Mouse (Mus musculus) MEL (cell line): ENCODE measurements at regions not wholly inside any gene's neighbourhood (a gene's known extent, or its start where the extent isn't known, plus 50 kb on each side); places are given as distances from the start of the nearest gene placed in this dataset.
"Not testable (repeated sequence)": the region's sequence is repeated elsewhere in the genome, so short reads cannot be mapped to it uniquely, and the experiment has no call there.

Experiments
- DNase-seq: peaks from one replicate; pipeline ENCODE4 v3.0.0; 2011; ENCODE audit warnings: low read depth, low spot score
- H3K27ac ChIP-seq: 2 replicates; pipeline ENCODE4 v1.5.1; 2012; ENCODE audit warnings: low read depth, mild to moderate bottlenecking, control low read depth, low read length, moderate library complexity; ENCODE audit not compliant: control insufficient read depth
- H3K27me3 ChIP-seq, 2 experiments: fragments of 150-350 bp in 1 of 2; sonication (generic) in 1 of 2; 2 replicates each; pipeline ENCODE4 v1.6.1; 2012; ENCODE audit warnings: low read length in 2 of 2, mild to moderate bottlenecking in 2 of 2, improper control_type of control experiment in 1 of 2, moderate library complexity in 1 of 2; ENCODE audit not compliant: insufficient read depth in 2 of 2, control insufficient read depth in 1 of 2
- H3K36me3 ChIP-seq, 2 experiments: 2 replicates each; pipeline ENCODE4 v1.6.1; 2012 to 2014; ENCODE audit warnings: low read length in 2 of 2, improper control_type of control experiment in 1 of 2, inconsistent platforms in 1 of 2, mild to moderate bottlenecking in 1 of 2; ENCODE audit not compliant: insufficient read depth in 2 of 2, control insufficient read depth in 1 of 2
- H3K4me1 ChIP-seq, 2 experiments: fragments of 150-350 bp in 1 of 2; sonication (generic) in 1 of 2; 2 replicates each; pipeline ENCODE4 v1.6.1; 2012; ENCODE audit warnings: low read length in 2 of 2, improper control_type of control experiment in 1 of 2, mild to moderate bottlenecking in 1 of 2; ENCODE audit not compliant: insufficient read depth in 2 of 2, control insufficient read depth in 1 of 2
- H3K4me3 ChIP-seq, 2 experiments: fragments of 150-350 bp in 1 of 2; sonication (generic) in 1 of 2; 2 replicates each; pipeline ENCODE4 v1.5.1; 2012; ENCODE audit warnings: low read depth in 2 of 2, low read length in 2 of 2, mild to moderate bottlenecking in 2 of 2, moderate library complexity in 2 of 2, control low read depth in 1 of 2, improper control_type of control experiment in 1 of 2; ENCODE audit not compliant: control insufficient read depth in 1 of 2, insufficient read depth in 1 of 2
- H3K79me2 ChIP-seq: 2 replicates; pipeline ENCODE4 v1.6.1; 2012; ENCODE audit warnings: mild to moderate bottlenecking, low read length, moderate library complexity; ENCODE audit not compliant: control insufficient read depth, poor library complexity, insufficient read depth
- H3K9ac ChIP-seq: 2 replicates; pipeline ENCODE4 v1.6.1; 2012; ENCODE audit warnings: low read depth, mild to moderate bottlenecking, control low read depth, low read length, moderate library complexity; ENCODE audit not compliant: control insufficient read depth, poor library complexity, severe bottlenecking
- H3K9me3 ChIP-seq: fragments of 150-350 bp; sonication (generic); replicated peaks from 2 replicates; pipeline ENCODE4 v1.6.1; 2012; ENCODE audit warnings: mild to moderate bottlenecking, low read length, improper control_type of control experiment, moderate library complexity; ENCODE audit not compliant: insufficient read depth
- CHD1 ChIP-seq: IDR thresholded peaks from 2 replicates; pipeline ENCODE4 v1.6.1; 2012; ENCODE audit warnings: low read depth, mild to moderate bottlenecking, inconsistent platforms, low read length, improper control_type of control experiment
- CHD2 ChIP-seq: IDR thresholded peaks from 2 replicates; pipeline ENCODE4 v1.6.1; 2011; ENCODE audit warnings: low read length, improper control_type of control experiment
- E2F4 ChIP-seq: IDR thresholded peaks from 2 replicates; pipeline ENCODE4 v1.6.1; 2011; ENCODE audit warnings: low read depth, low read length, improper control_type of control experiment, borderline replicate concordance
- ETS1 ChIP-seq: IDR thresholded peaks from 2 replicates; pipeline ENCODE4 v1.6.1; 2012; ENCODE audit warnings: low read depth, mild to moderate bottlenecking, inconsistent platforms, low read length, improper control_type of control experiment, moderate library complexity
- JUND ChIP-seq: IDR thresholded peaks from 2 replicates; pipeline ENCODE4 v1.6.1; 2011; ENCODE audit warnings: low read depth, mild to moderate bottlenecking, improper control_type of control experiment, low read length
- KAT2A ChIP-seq: conservative IDR thresholded peaks from 2 replicates; pipeline ENCODE4 v1.6.1; 2012; ENCODE audit warnings: low read depth, low read length, improper control_type of control experiment, inconsistent platforms
- MAFK ChIP-seq: IDR thresholded peaks from 2 replicates; pipeline ENCODE4 v1.6.1; 2011; ENCODE audit warnings: low read depth, mild to moderate bottlenecking, low read length, improper control_type of control experiment, borderline replicate concordance
- MEF2A ChIP-seq: IDR thresholded peaks from 2 replicates; pipeline ENCODE4 v1.6.1; 2014; ENCODE audit warnings: low read depth, mild to moderate bottlenecking, inconsistent platforms, low read length, improper control_type of control experiment; ENCODE audit not compliant: poor library complexity, insufficient replicate concordance, severe bottlenecking; ENCODE audit errors: extremely low read depth
- MXI1 ChIP-seq: IDR thresholded peaks from 2 replicates; pipeline ENCODE4 v1.6.1; 2011; ENCODE audit warnings: mild to moderate bottlenecking, low read depth, low read length, improper control_type of control experiment
- MYB ChIP-seq: IDR thresholded peaks from 2 replicates; pipeline ENCODE4 v1.6.1; 2011; ENCODE audit warnings: mild to moderate bottlenecking, low read depth, low read length, improper control_type of control experiment
- MYC ChIP-seq: IDR thresholded peaks from 2 replicates; pipeline ENCODE4 v1.6.1; 2011; ENCODE audit warnings: low read depth, mild to moderate bottlenecking, low read length, improper control_type of control experiment, moderate library complexity
- POLR2A ChIP-seq, 2 experiments: IDR thresholded peaks; 2 replicates each; pipeline ENCODE4 v1.6.1; 2011 to 2012; ENCODE audit warnings: low read length in 2 of 2, mild to moderate bottlenecking in 2 of 2, control low read depth in 1 of 2, improper control_type of control experiment in 1 of 2, low read depth in 1 of 2, moderate library complexity in 1 of 2; ENCODE audit not compliant: control insufficient read depth in 1 of 2, insufficient read depth in 1 of 2, poor library complexity in 1 of 2
- POLR2AphosphoS5 ChIP-seq: IDR thresholded peaks from 2 replicates; pipeline ENCODE4 v1.6.1; 2012; ENCODE audit warnings: low read depth, borderline replicate concordance, mild to moderate bottlenecking, inconsistent platforms, low read length, moderate library complexity, mixed read lengths
- RAD21 ChIP-seq: IDR thresholded peaks from 2 replicates; pipeline ENCODE4 v1.6.1; 2011; ENCODE audit warnings: mild to moderate bottlenecking, low read depth, low read length, improper control_type of control experiment
- RCOR1 ChIP-seq: IDR thresholded peaks from 2 replicates; pipeline ENCODE4 v1.6.1; 2012; ENCODE audit warnings: low read depth, mild to moderate bottlenecking, inconsistent platforms, low read length, improper control_type of control experiment
- SIN3A ChIP-seq: IDR thresholded peaks from 2 replicates; pipeline ENCODE4 v1.6.1; 2012; ENCODE audit warnings: low read length, improper control_type of control experiment, inconsistent platforms
- SMC3 ChIP-seq: IDR thresholded peaks from 2 replicates; pipeline ENCODE4 v1.6.1; 2011; ENCODE audit warnings: low read depth, low read length, improper control_type of control experiment
- TAL1 ChIP-seq: IDR thresholded peaks from 2 replicates; pipeline ENCODE4 v1.6.1; 2012; ENCODE audit warnings: mild to moderate bottlenecking, inconsistent platforms, low read length, moderate library complexity, mixed read lengths
- UBTF ChIP-seq: IDR thresholded peaks from 2 replicates; pipeline ENCODE4 v1.6.1; 2012; ENCODE audit warnings: low read depth, mild to moderate bottlenecking, inconsistent platforms, low read length, improper control_type of control experiment, moderate library complexity, borderline replicate concordance; ENCODE audit not compliant: insufficient read depth
- ZMIZ1 ChIP-seq: IDR thresholded peaks from 2 replicates; pipeline ENCODE4 v1.6.1; 2012; ENCODE audit warnings: low read depth, mild to moderate bottlenecking, inconsistent platforms, low read length, improper control_type of control experiment, moderate library complexity

DNA sequence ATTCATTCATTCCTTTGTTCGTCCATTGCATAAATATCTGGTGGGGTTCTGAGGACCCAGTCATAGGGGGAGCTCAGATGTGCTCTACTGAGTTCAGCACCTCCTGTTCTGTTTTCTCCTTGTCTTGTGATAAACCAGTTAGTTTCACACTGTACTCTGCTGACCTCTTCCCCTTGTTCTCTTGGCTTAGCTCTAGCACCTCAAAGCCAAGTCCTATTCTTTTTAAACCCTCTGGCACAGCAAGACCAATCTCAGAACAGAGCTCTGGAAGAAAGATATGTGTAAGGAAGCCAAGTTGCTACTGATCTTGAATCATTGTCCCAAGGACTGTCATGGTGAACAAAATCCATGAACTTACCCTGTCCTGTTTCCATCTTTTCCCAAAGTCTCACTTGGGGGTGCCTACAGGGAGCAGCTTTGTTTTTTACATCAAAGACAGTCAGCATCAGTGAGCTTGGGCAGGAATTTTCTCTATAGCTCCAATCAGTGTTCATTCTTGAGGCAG is 402.4 kb upstream of the Cdh5 start:
- Histone ChIP-seq H3K36me3 (no peaks in the 10 kb centered on the region), H3K79me2 (no peaks in the 10 kb centered on the region), H3K9ac (no peak overlapping the region), H3K27me3 (no peaks in the 10 kb centered on the region), H3K4me3 (no peak overlapping the region), H3K4me1 (no peaks in the 10 kb centered on the region), H3K9me3 (no peaks in the 10 kb centered on the region), H3K27ac (no peak overlapping the region)
- TF ChIP-seq UBTF (no peak), RAD21 (no peak), MAFK (no peak)
- no peak for DNase-seq

DNA sequence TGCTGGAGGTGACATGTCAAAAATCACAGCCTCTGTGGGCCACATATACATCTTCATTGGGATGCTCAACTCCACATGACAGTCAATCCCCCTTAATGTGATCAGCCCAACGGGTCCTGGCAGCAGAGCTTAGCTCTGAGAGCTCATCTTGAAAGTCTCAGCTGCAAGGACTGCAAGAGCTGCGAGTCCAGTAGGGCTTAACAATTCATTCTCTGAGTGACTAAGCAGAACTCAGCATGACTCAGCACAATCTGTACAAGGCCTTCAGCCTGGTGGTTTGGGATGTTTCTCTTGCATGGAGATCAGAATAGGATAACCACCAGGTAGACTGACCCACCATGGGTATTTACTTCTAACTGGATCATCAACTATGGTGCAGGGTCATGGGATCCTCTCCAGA is 399.2 kb upstream of the Cdh5 start:
- Histone ChIP-seq H3K9ac (no peak overlapping the region), H3K27me3 (no peaks in the 10 kb centered on the region), H3K36me3 (no peaks in the 10 kb centered on the region), H3K4me1 (no peaks in the 10 kb centered on the region), H3K79me2 (no peaks in the 10 kb centered on the region), H3K4me3 (no peak overlapping the region), H3K27ac (no peak overlapping the region), H3K9me3 (no peaks in the 10 kb centered on the region)
- TF ChIP-seq MYC (no peak), CHD2 (no peak), TAL1 (no peak), RCOR1 (no peak), JUND (no peak), SMC3 (no peak), E2F4 (no peak), ZMIZ1 (no peak)
- peak; percentile 2 for DNase-seq

- H3K4me1 ChIP-seq = no peaks in the 10 kb centered on the region
- H3K27me3 ChIP-seq = no peaks in the 10 kb centered on the region
- no peak for DNase-seq
- H3K79me2 ChIP-seq = no peaks in the 10 kb centered on the region
- H3K27ac ChIP-seq = no peak overlapping the region
- H3K4me3 ChIP-seq = no peak overlapping the region
- no peak for TF ChIP-seq ETS1
- no peak for TF ChIP-seq CHD1
- TF ChIP-seq POLR2A (IDR thresholded peaks at IDR 0.05; ENCODE audit: control insufficient read depth in 1 of 2, insufficient read depth in 1 of 2, low read depth in 1 of 2, low read length in 2 of 2, poor library complexity in 1 of 2) = no peak
- no peak for TF ChIP-seq MEF2A
- no peak for TF ChIP-seq SIN3A
- TF ChIP-seq KAT2A = no peak
- no peak for TF ChIP-seq RAD21
- no peak for TF ChIP-seq ZMIZ1
- no peak for TF ChIP-seq POLR2AphosphoS5
- no peak for TF ChIP-seq MXI1
- no peak for TF ChIP-seq CHD2
- no peak for TF ChIP-seq SMC3
- TF ChIP-seq MYB = no peak
- TF ChIP-seq TAL1 = no peak
- H3K9ac ChIP-seq = no peak overlapping the region
- no peaks in the 10 kb centered on the region for H3K9me3 ChIP-seq
- no peaks in the 10 kb centered on the region for H3K36me3 ChIP-seq
Measured at GRCm38 (mm10) chr8:103706084-103706483, 395.3 kb upstream of the Cdh5 start.

DNA sequence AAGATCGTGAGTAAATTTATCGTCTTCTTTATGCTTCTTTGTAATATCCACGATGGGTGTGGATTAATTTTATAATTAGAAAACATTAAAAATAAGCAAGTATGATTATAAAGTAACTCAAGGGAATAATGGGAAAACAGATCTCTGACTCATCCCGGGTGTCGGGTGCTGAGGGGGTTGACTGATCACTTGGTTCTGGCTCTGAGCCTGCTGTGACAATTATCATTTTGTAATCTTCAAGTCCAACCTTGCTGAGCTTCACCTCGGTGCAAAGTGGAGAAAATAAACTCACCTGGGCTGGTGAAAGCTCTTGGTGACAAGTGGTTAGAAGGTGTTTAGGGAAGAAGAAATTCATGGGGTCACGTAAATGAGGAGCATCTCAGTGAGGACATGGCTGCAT is 390.6 kb upstream of the Cdh5 start:
- not testable (repeated sequence) for H3K27me3 ChIP-seq, H3K79me2 ChIP-seq, H3K4me3 ChIP-seq, H3K9ac ChIP-seq, DNase-seq, H3K4me1 ChIP-seq, H3K27ac ChIP-seq, H3K9me3 ChIP-seq, H3K36me3 ChIP-seq
